Mouse (Mus musculus) layer of hippocampus, postnatal 10 days (tissue): ENCODE data around the gene Lrrc3. TPM values are rescaled to one million over a fixed set of nuclear protein-coding genes. Genes with fewer than 3 reads are reported as not detected.

ENCODE experiments used
- DNase-seq, 2 experiments: peaks; one replicate each; pipeline ENCODE4 v3.0.0; 2021; ENCODE audit warnings: low spot score in 2 of 2
- total RNA-seq, 2 experiments: library from RNA; stranded (reverse); gene quantifications; 2 replicates each; pipeline ENCODE4 v1.2.3; 2021

Lrrc3 gene
- total RNA-seq, 2 experiments from 2014 or later, result 19.2 to 20.6 TPM

GRCm38 (mm10) chr10:77869651-77870050, 32.7 kb downstream of the Lrrc3 start:
- no peak for DNase-seq

- no peak for DNase-seq
Observed at GRCm38 (mm10) chr10:77867546-77867945, 34.8 kb downstream of the Lrrc3 start.

- DNase-seq, result no peak
Observed at GRCm38 (mm10) chr10:77864762-77865143, 37.6 kb downstream of the Lrrc3 start.

GRCm38 (mm10) chr10:77864067-77864761, 38.1 kb downstream of the Lrrc3 start:
- no peak for DNase-seq

- no peak for DNase-seq
Observed at GRCm38 (mm10) chr10:77861675-77862074, 40.7 kb downstream of the Lrrc3 start, which contains the start of gene Gm3285. Gm3285 (plus strand) TSS chr10:77861975.

GRCm38 (mm10) chr10:77852559-77852958, 49.8 kb downstream of the Lrrc3 start, which contains the start of gene Gm10318:
Gm10318 (plus strand) TSS chr10:77852859.
- no peak for DNase-seq

Other genes starting within 250 kb of the Lrrc3 start
- not detected for gene Tspear, start 216.0 kb downstream of the Lrrc3 start, total RNA-seq
- gene Gm19402, start 211.8 kb downstream of the Lrrc3 start, total RNA-seq, result not detected
- gene Gm9508, start 205.3 kb downstream of the Lrrc3 start, total RNA-seq, result not detected
- gene Gm10272, start 195.9 kb downstream of the Lrrc3 start, total RNA-seq, result not detected
- not detected for gene Gm10024, start 191.1 kb downstream of the Lrrc3 start, total RNA-seq
- not detected for gene Gm10142, start 186.7 kb downstream of the Lrrc3 start, total RNA-seq
- not detected for gene Krtap12-1, start 181.9 kb downstream of the Lrrc3 start, total RNA-seq
- not detected for gene Gm10100, start 176.1 kb downstream of the Lrrc3 start, total RNA-seq
- gene Gm18596, start 159.9 kb downstream of the Lrrc3 start, total RNA-seq, result not detected
- gene Gm9736, start 151.2 kb downstream of the Lrrc3 start, total RNA-seq, result not detected
- not detected for gene Gm3233, start 142.9 kb downstream of the Lrrc3 start, total RNA-seq
- gene Gm3238, start 131.2 kb downstream of the Lrrc3 start, total RNA-seq, result not detected
- gene Gm7138, start 125.6 kb downstream of the Lrrc3 start, total RNA-seq, result not detected
- gene Gm3250, start 120.0 kb downstream of the Lrrc3 start, total RNA-seq, result not detected
- not detected for gene Gm7137, start 114.3 kb downstream of the Lrrc3 start, total RNA-seq
- gene Gm9639, start 107.5 kb downstream of the Lrrc3 start, total RNA-seq, result not detected
- gene Gm19668, start 103.4 kb downstream of the Lrrc3 start, total RNA-seq, result not detected
- not detected for gene Gm9507, start 90.7 kb downstream of the Lrrc3 start, total RNA-seq
- not detected for gene Gm2696, start 87.9 kb downstream of the Lrrc3 start, total RNA-seq
- gene Krtap10-4, start 75.4 kb downstream of the Lrrc3 start, total RNA-seq, result not detected
- not detected for gene Krtap10-10, start 66.6 kb downstream of the Lrrc3 start, total RNA-seq
- gene Gm36176, start 55.7 kb downstream of the Lrrc3 start, total RNA-seq, result not detected
- gene Gm10318, start 49.7 kb downstream of the Lrrc3 start, total RNA-seq, result not detected
- not detected for gene Gm3285, start 40.6 kb downstream of the Lrrc3 start, total RNA-seq
- 10 to 100 TPM; 26.0 to 27.3 TPM for gene Trpm2, start 68.0 kb upstream of the Lrrc3 start, total RNA-seq
- 10 to 100 TPM; 32.7 to 42.5 TPM for gene 1810043G02Rik, start 76.0 kb upstream of the Lrrc3 start, total RNA-seq
- 100 to 1,000 TPM; 112 to 116 TPM for gene Pfkl, start 107.5 kb upstream of the Lrrc3 start, total RNA-seq
- gene Dnmt3l, start 139.4 kb upstream of the Lrrc3 start, total RNA-seq, result not detected
- gene Aire, start 141.1 kb upstream of the Lrrc3 start, total RNA-seq, result under 1 TPM; 0.36 to 0.50 TPM
- 1 to 10 TPM; 2.6 to 3.5 TPM for gene Icosl, start 166.8 kb upstream of the Lrrc3 start, total RNA-seq